ENCODE assay signal across 8 mouse cellular contexts in genomic region chr7:115666686-115667382, GRCm38 (mm10).
A peak's percentile ranks its signal among the peaks of the same experiment; 100 is the strongest.
DNase-seq lines count a peak whose midpoint lies in the region; ATAC-seq and TF ChIP-seq lines count a peak whose summit lies in the region.

No protein-coding gene starts in this region.

- H3K27me3 ChIP-seq in lung, embryonic 16.5 days (ENCODE audit: control insufficient read depth, insufficient read depth, low read depth, low read length), result no peaks in the 10 kb centered on the region
- H3K27me3 ChIP-seq in liver, embryonic 12.5 days (replicated peaks), result no peaks in the 10 kb centered on the region
- H3K27me3 ChIP-seq in testis, adult 2 months (ENCODE audit: control insufficient read depth, insufficient read depth, low read length), result no peaks in the 10 kb centered on the region

- WGBS in lung, embryonic 16.5 days, result 40% methylated on average over 18 of the region's 18 CpGs
- 69% methylated on average over 18 of the region's 18 CpGs for WGBS in liver, embryonic 12.5 days (ENCODE audit: insufficient replicate concordance)

- H3K27ac ChIP-seq in lung, embryonic 16.5 days (ENCODE audit: low read length), result no peak overlapping the region
- H3K27ac ChIP-seq in liver, embryonic 12.5 days, result no peak overlapping the region
- H3K27ac ChIP-seq in testis, adult 2 months (ENCODE audit: control insufficient read depth, insufficient read depth, low read depth, low read length), result peak overlapping the region; percentile 37; the same call in 1 of the 2 replicates

- TF ChIP-seq POLR2A in testis, adult 2 months (IDR thresholded peaks at IDR 0.05; ENCODE audit: control insufficient read depth, low read depth, low read length), result 0 out of 2 replicates have a peak, but pooled peaks have one; percentile 36

- 0 out of 2 replicates have a peak overlapping the region, but pooled peaks have one; percentile 1 for H3K9ac ChIP-seq in lung, embryonic 16.5 days (ENCODE audit: low read length)
- H3K9ac ChIP-seq in liver, embryonic 12.5 days, result no peak overlapping the region

- ATAC-seq in lung, embryonic 16.5 days (ENCODE audit: low read depth), result no peak
- no peak for ATAC-seq in liver, embryonic 12.5 days

- DNase-seq in embryo, embryonic 10 days (ENCODE audit: low spot score), result peak; percentile 59
- DNase-seq in embryo, embryonic 9.5 days (ENCODE audit: extremely low spot score), result no peak
- DNase-seq in lung, postnatal 36 days, result no peak
- no peak for DNase-seq in yolk sac, embryonic 10.5 days (ENCODE audit: low spot score)
- no peak for DNase-seq in right cerebral cortex, postnatal 14 days

- H3K4me2 ChIP-seq in lung, embryonic 16.5 days (ENCODE audit: low read depth, low read length), result peak overlapping the region; percentile 30
- H3K4me2 ChIP-seq in liver, embryonic 12.5 days, result peak overlapping the region; percentile 14; the same call in 1 of the 2 replicates

- H3K4me1 ChIP-seq in lung, embryonic 16.5 days (replicated peaks; ENCODE audit: control insufficient read depth, insufficient read depth, low read length), result peaks cover 21% of the 10 kb centered on the region
- no peaks in the 10 kb centered on the region for H3K4me1 ChIP-seq in liver, embryonic 12.5 days
- peaks cover 2% of the 10 kb centered on the region; the same call in 1 of the 2 replicates for H3K4me1 ChIP-seq in testis, adult 2 months (ENCODE audit: control insufficient read depth, insufficient read depth, low read length)

- no peaks in the 10 kb centered on the region for H3K36me3 ChIP-seq in lung, embryonic 16.5 days (ENCODE audit: control insufficient read depth, insufficient read depth, low read length)
- H3K36me3 ChIP-seq in liver, embryonic 12.5 days, result peaks cover 5% of the 10 kb centered on the region
- no peaks in the 10 kb centered on the region for H3K36me3 ChIP-seq in testis, adult 2 months (ENCODE audit: control insufficient read depth, insufficient read depth, low read length)

- H3K9me3 ChIP-seq in lung, embryonic 16.5 days (ENCODE audit: control insufficient read depth, low read length), result no peaks in the 10 kb centered on the region
- no peaks in the 10 kb centered on the region for H3K9me3 ChIP-seq in liver, embryonic 12.5 days (replicated peaks)

- TF ChIP-seq CTCF in testis, adult 2 months (IDR thresholded peaks at IDR 0.05; ENCODE audit: control insufficient read depth, insufficient read depth, insufficient replicate concordance, low read depth, low read length), result no peak

- H3K4me3 ChIP-seq in lung, embryonic 16.5 days (ENCODE audit: low read length), result 0 out of 2 replicates have a peak overlapping the region, but pooled peaks have one; percentile 14
- no peak overlapping the region for H3K4me3 ChIP-seq in liver, embryonic 12.5 days
- no peak overlapping the region for H3K4me3 ChIP-seq in testis, adult 2 months (ENCODE audit: control insufficient read depth, low read depth, low read length)
